Mouse (Mus musculus) frontal cortex, postnatal 25 days (tissue): Measurements from ENCODE around the gene Gm4141.
"Not testable (repeated sequence)": the region's sequence is repeated elsewhere in the genome, so short reads cannot be mapped to it uniquely, and the experiment has no call there.

ENCODE experiments used
- DNase-seq, 2 experiments: peaks; one replicate each; pipeline ENCODE4 v3.0.0; 2022; ENCODE audit warnings: low spot score in 2 of 2

The Gm4141 gene

DNA sequence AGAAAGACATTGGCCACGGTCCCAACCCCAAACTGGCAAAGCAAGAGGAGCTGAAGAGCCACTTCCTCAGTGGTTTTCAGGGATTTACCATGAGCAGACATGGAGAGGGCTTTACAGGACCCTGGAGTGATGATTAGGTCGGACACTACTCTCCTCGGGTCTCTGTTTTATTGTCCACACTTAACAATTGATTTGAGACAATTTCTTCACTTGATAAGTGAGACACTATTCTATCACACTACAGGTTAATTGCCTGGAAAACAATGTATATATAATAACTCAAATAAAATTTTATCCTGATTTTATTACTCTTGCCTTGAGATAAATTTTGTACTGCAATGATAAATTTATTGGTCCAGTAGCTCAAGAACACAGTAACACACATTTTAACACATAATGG lies at the start of gene Gm4141:
Gene Gm4141, minus strand, starts transcription at position 101 of the 400 bp plus-strand sequence.
- not testable (repeated sequence) for DNase-seq

DNA sequence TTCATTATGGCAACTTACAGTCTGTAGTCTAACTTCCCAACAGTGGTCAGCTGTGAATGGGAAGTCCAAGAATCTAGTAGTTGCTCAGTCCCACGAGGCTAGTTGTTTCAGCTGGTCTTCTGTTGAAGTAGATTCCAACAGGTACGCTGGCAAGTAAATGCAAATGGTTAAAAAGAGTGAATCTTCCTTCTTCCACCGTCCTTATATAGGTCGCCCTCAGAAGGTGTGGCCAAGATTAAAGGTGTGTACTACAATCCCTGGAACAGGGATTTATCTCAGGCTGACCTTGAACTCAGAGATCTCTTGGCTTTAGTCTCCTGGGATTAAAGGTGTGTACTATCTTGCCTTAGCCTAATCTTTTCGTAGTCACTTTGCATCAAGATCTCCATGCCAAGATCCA lies 22.9 kb upstream of the Gm4141 start, which contains the start of gene Gm4513:
Gene Gm4513, minus strand, starts transcription at position 101 of the 400 bp plus-strand sequence.
- not testable (repeated sequence) for DNase-seq

DNA sequence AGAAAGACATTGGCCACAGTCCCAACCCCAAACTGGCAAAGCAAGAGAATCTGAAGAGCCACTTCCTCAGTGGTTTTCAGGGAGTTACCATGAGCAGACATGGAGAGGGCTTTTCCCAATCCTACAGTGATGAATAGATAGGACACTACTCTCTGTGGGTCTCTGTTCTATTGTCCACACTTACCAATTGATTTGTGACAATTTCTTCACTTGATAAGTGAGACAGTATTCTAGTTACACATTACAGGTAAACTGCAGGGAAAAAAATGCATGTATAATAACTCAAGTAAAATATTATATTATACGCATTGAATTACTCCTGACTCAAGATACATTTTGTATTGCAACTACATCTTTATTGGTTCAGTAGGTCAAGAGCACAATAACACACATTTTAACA lies 30.4 kb downstream of the Gm4141 start, which contains the start of gene Gm5726:
Gene Gm5726, minus strand, starts transcription at position 101 of the 400 bp plus-strand sequence.
- DNase-seq: not testable (repeated sequence)

DNA sequence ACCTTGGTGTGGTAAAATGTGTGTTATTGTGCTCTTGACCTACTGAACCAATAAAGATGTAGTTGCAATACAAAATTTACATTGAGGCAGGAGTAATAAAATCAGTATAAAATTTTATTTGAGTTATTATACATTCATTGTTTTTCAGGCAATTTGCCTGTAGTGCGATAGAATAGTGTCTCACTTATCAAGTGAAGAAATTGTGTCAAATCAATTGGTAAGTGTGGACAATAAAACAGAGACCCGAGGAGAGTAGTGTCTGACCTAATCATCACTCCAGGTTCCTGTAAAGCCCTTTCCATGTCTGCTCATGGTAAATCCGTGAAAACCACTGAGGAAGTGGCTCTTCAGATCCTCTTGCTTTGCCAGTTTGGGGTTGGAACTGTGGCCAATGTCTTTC lies 42.5 kb downstream of the Gm4141 start, which contains the start of gene Vmn1r104:
Gene Vmn1r104, plus strand, starts transcription at position 301 of the 400 bp plus-strand sequence.
- DNase-seq: not testable (repeated sequence)
